Mouse (Mus musculus) MEL (cell line): ENCODE results near the gene Tnik. TPM values are rescaled to one million over a fixed set of nuclear protein-coding genes. Genes with fewer than 3 reads are reported as not detected.

ENCODE experiments used
- DNase-seq: peaks from one replicate; pipeline ENCODE4 v3.0.0; 2011; ENCODE audit warnings: low read depth, low spot score
- H3K27ac ChIP-seq: 2 replicates; pipeline ENCODE4 v1.5.1; 2012; ENCODE audit warnings: low read depth, mild to moderate bottlenecking, control low read depth, low read length, moderate library complexity; ENCODE audit not compliant: control insufficient read depth
- H3K27me3 ChIP-seq, 2 experiments: fragments of 150-350 bp in 1 of 2; sonication (generic) in 1 of 2; 2 replicates each; pipeline ENCODE4 v1.6.1; 2012; ENCODE audit warnings: low read length in 2 of 2, mild to moderate bottlenecking in 2 of 2, improper control_type of control experiment in 1 of 2, moderate library complexity in 1 of 2; ENCODE audit not compliant: insufficient read depth in 2 of 2, control insufficient read depth in 1 of 2
- H3K36me3 ChIP-seq, 2 experiments: 2 replicates each; pipeline ENCODE4 v1.6.1; 2012 to 2014; ENCODE audit warnings: low read length in 2 of 2, improper control_type of control experiment in 1 of 2, inconsistent platforms in 1 of 2, mild to moderate bottlenecking in 1 of 2; ENCODE audit not compliant: insufficient read depth in 2 of 2, control insufficient read depth in 1 of 2
- H3K4me1 ChIP-seq, 2 experiments: fragments of 150-350 bp in 1 of 2; sonication (generic) in 1 of 2; 2 replicates each; pipeline ENCODE4 v1.6.1; 2012; ENCODE audit warnings: low read length in 2 of 2, improper control_type of control experiment in 1 of 2, mild to moderate bottlenecking in 1 of 2; ENCODE audit not compliant: insufficient read depth in 2 of 2, control insufficient read depth in 1 of 2
- H3K4me3 ChIP-seq, 2 experiments: fragments of 150-350 bp in 1 of 2; sonication (generic) in 1 of 2; 2 replicates each; pipeline ENCODE4 v1.5.1; 2012; ENCODE audit warnings: low read depth in 2 of 2, low read length in 2 of 2, mild to moderate bottlenecking in 2 of 2, moderate library complexity in 2 of 2, control low read depth in 1 of 2, improper control_type of control experiment in 1 of 2; ENCODE audit not compliant: control insufficient read depth in 1 of 2, insufficient read depth in 1 of 2
- H3K79me2 ChIP-seq: 2 replicates; pipeline ENCODE4 v1.6.1; 2012; ENCODE audit warnings: mild to moderate bottlenecking, low read length, moderate library complexity; ENCODE audit not compliant: control insufficient read depth, poor library complexity, insufficient read depth
- H3K9ac ChIP-seq: 2 replicates; pipeline ENCODE4 v1.6.1; 2012; ENCODE audit warnings: low read depth, mild to moderate bottlenecking, control low read depth, low read length, moderate library complexity; ENCODE audit not compliant: control insufficient read depth, poor library complexity, severe bottlenecking
- H3K9me3 ChIP-seq: fragments of 150-350 bp; sonication (generic); replicated peaks from 2 replicates; pipeline ENCODE4 v1.6.1; 2012; ENCODE audit warnings: mild to moderate bottlenecking, low read length, improper control_type of control experiment, moderate library complexity; ENCODE audit not compliant: insufficient read depth
- BHLHE40 ChIP-seq: IDR thresholded peaks from 2 replicates; pipeline ENCODE4 v1.6.1; 2012; ENCODE audit warnings: low read depth, mild to moderate bottlenecking, inconsistent platforms, low read length, improper control_type of control experiment, borderline replicate concordance
- CHD1 ChIP-seq: IDR thresholded peaks from 2 replicates; pipeline ENCODE4 v1.6.1; 2012; ENCODE audit warnings: low read depth, mild to moderate bottlenecking, inconsistent platforms, low read length, improper control_type of control experiment
- ELF1 ChIP-seq: IDR thresholded peaks from 2 replicates; pipeline ENCODE4 v1.6.1; 2014; ENCODE audit warnings: low read depth, mild to moderate bottlenecking, inconsistent platforms, low read length, improper control_type of control experiment, moderate library complexity
- HCFC1 ChIP-seq: IDR thresholded peaks from 2 replicates; pipeline ENCODE4 v1.6.1; 2012; ENCODE audit warnings: low read depth, mild to moderate bottlenecking, inconsistent platforms, low read length, improper control_type of control experiment, moderate library complexity
- MAFK ChIP-seq: IDR thresholded peaks from 2 replicates; pipeline ENCODE4 v1.6.1; 2011; ENCODE audit warnings: low read depth, mild to moderate bottlenecking, low read length, improper control_type of control experiment, borderline replicate concordance
- MAX ChIP-seq: IDR thresholded peaks from 2 replicates; pipeline ENCODE4 v1.6.1; 2011; ENCODE audit warnings: low read length, improper control_type of control experiment
- MAZ ChIP-seq: IDR thresholded peaks from 2 replicates; pipeline ENCODE4 v1.6.1; 2012; ENCODE audit warnings: low read depth, mild to moderate bottlenecking, inconsistent platforms, low read length, improper control_type of control experiment
- MEF2A ChIP-seq: IDR thresholded peaks from 2 replicates; pipeline ENCODE4 v1.6.1; 2014; ENCODE audit warnings: low read depth, mild to moderate bottlenecking, inconsistent platforms, low read length, improper control_type of control experiment; ENCODE audit not compliant: poor library complexity, insufficient replicate concordance, severe bottlenecking; ENCODE audit errors: extremely low read depth
- MXI1 ChIP-seq: IDR thresholded peaks from 2 replicates; pipeline ENCODE4 v1.6.1; 2011; ENCODE audit warnings: mild to moderate bottlenecking, low read depth, low read length, improper control_type of control experiment
- MYB ChIP-seq: IDR thresholded peaks from 2 replicates; pipeline ENCODE4 v1.6.1; 2011; ENCODE audit warnings: mild to moderate bottlenecking, low read depth, low read length, improper control_type of control experiment
- MYC ChIP-seq: IDR thresholded peaks from 2 replicates; pipeline ENCODE4 v1.6.1; 2011; ENCODE audit warnings: low read depth, mild to moderate bottlenecking, low read length, improper control_type of control experiment, moderate library complexity
- NRF1 ChIP-seq: IDR thresholded peaks from 2 replicates; pipeline ENCODE4 v1.6.1; 2014; ENCODE audit warnings: low read depth, mild to moderate bottlenecking, inconsistent platforms, low read length, improper control_type of control experiment, moderate library complexity; ENCODE audit not compliant: poor library complexity, insufficient read depth, severe bottlenecking
- POLR2A ChIP-seq, 2 experiments: IDR thresholded peaks; 2 replicates each; pipeline ENCODE4 v1.6.1; 2011 to 2012; ENCODE audit warnings: low read length in 2 of 2, mild to moderate bottlenecking in 2 of 2, control low read depth in 1 of 2, improper control_type of control experiment in 1 of 2, low read depth in 1 of 2, moderate library complexity in 1 of 2; ENCODE audit not compliant: control insufficient read depth in 1 of 2, insufficient read depth in 1 of 2, poor library complexity in 1 of 2
- POLR2AphosphoS5 ChIP-seq: IDR thresholded peaks from 2 replicates; pipeline ENCODE4 v1.6.1; 2012; ENCODE audit warnings: low read depth, borderline replicate concordance, mild to moderate bottlenecking, inconsistent platforms, low read length, moderate library complexity, mixed read lengths
- SMC3 ChIP-seq: IDR thresholded peaks from 2 replicates; pipeline ENCODE4 v1.6.1; 2011; ENCODE audit warnings: low read depth, low read length, improper control_type of control experiment
- TBP ChIP-seq: IDR thresholded peaks from 2 replicates; pipeline ENCODE4 v1.8.0; 2011; ENCODE audit warnings: low read depth, low read length, improper control_type of control experiment
- TCF12 ChIP-seq: IDR thresholded peaks from 2 replicates; pipeline ENCODE4 v1.6.1; 2014; ENCODE audit warnings: low read depth, mild to moderate bottlenecking, inconsistent platforms, low read length, improper control_type of control experiment, moderate library complexity
- UBTF ChIP-seq: IDR thresholded peaks from 2 replicates; pipeline ENCODE4 v1.6.1; 2012; ENCODE audit warnings: low read depth, mild to moderate bottlenecking, inconsistent platforms, low read length, improper control_type of control experiment, moderate library complexity, borderline replicate concordance; ENCODE audit not compliant: insufficient read depth
- USF2 ChIP-seq, 2 experiments: IDR thresholded peaks; 2 replicates each; pipeline ENCODE4 v1.6.1; 2011 to 2012; ENCODE audit warnings: improper control_type of control experiment in 2 of 2, low read length in 2 of 2, borderline replicate concordance in 1 of 2, inconsistent platforms in 1 of 2, low read depth in 1 of 2, mild to moderate bottlenecking in 1 of 2; ENCODE audit not compliant: insufficient read depth in 1 of 2
- ZC3H11A ChIP-seq: IDR thresholded peaks from 2 replicates; pipeline ENCODE4 v1.6.1; 2012; ENCODE audit warnings: low read depth, mild to moderate bottlenecking, inconsistent platforms, low read length, improper control_type of control experiment
- ZKSCAN1 ChIP-seq: IDR thresholded peaks from 2 replicates; pipeline ENCODE4 v1.6.1; 2012; ENCODE audit warnings: low read depth, mild to moderate bottlenecking, inconsistent platforms, low read length, improper control_type of control experiment, moderate library complexity
- ZMIZ1 ChIP-seq: IDR thresholded peaks from 2 replicates; pipeline ENCODE4 v1.6.1; 2012; ENCODE audit warnings: low read depth, mild to moderate bottlenecking, inconsistent platforms, low read length, improper control_type of control experiment, moderate library complexity
- polyA plus RNA-seq, 2 experiments: library from polyadenylated mRNA; stranded (reverse) in 1 of 2; unstranded in 1 of 2; fragments of >175 nt in 1 of 2; fragments of >200 nt in 1 of 2; gene quantifications; 2 replicates each; pipeline versions ENCODE4 v1.2.1 to v1.2.4; 2012; ENCODE audit warnings: low replicate concordance in 2 of 2, low read depth in 1 of 2; ENCODE audit not compliant: insufficient read length in 2 of 2, insufficient read depth in 1 of 2, missing spikeins in 1 of 2
- total RNA-seq: library from RNA; depleted of rRNA; stranded (reverse); fragments of 300-350 nt; gene quantifications from 2 replicates; pipeline ENCODE4 v1.2.3, GENCODE M21; 2012

Tnik gene
- total and polyA plus RNA-seq, 3 experiments: 9.9 to 78.4 (median 13.6) TPM

GRCm38 (mm10) chr3:28523541-28524165, 260.6 kb downstream of the Tnik start:
- H3K9me3 ChIP-seq: no peaks in the 10 kb centered on the region
- H3K27ac ChIP-seq: no peak overlapping the region
- no peak overlapping the region for H3K4me3 ChIP-seq
- H3K36me3 ChIP-seq: no peaks in the 10 kb centered on the region
- DNase-seq: no peak
- H3K27me3 ChIP-seq: no peaks in the 10 kb centered on the region
- no peaks in the 10 kb centered on the region for H3K79me2 ChIP-seq
- no peak overlapping the region for H3K9ac ChIP-seq
- TF ChIP-seq MAX: no peak
- no peak for TF ChIP-seq USF2 (IDR thresholded peaks at IDR 0.05; ENCODE audit: borderline replicate concordance in 1 of 2, insufficient read depth in 1 of 2, low read depth in 1 of 2, low read length in 2 of 2)
- TF ChIP-seq HCFC1: no peak
- no peak for TF ChIP-seq SMC3
- TF ChIP-seq MAZ: no peak
- no peak for TF ChIP-seq MYB
- no peak for TF ChIP-seq BHLHE40
- TF ChIP-seq MXI1: no peak
- TF ChIP-seq MYC: no peak
- no peak for TF ChIP-seq MEF2A
- no peak for TF ChIP-seq MAFK
- H3K4me1 ChIP-seq: no peaks in the 10 kb centered on the region

- Histone ChIP-seq H3K9me3 (no peaks in the 10 kb centered on the region), H3K4me3 (no peak overlapping the region)
These were observed 261.5 kb downstream of the Tnik start for GRCm38 (mm10) chr3:28524562-28524961.

More at GRCm38 (mm10) chr3:28524562-28524961, 261.5 kb downstream of the Tnik start:
- Histone ChIP-seq H3K27me3 (no peaks in the 10 kb centered on the region), H3K27ac (no peak overlapping the region), H3K79me2 (no peaks in the 10 kb centered on the region), H3K9ac (no peak overlapping the region), H3K4me1 (no peaks in the 10 kb centered on the region), H3K36me3 (no peaks in the 10 kb centered on the region)
- TF ChIP-seq NRF1 (no peak), ZKSCAN1 (no peak), SMC3 (no peak), TCF12 (no peak), HCFC1 (no peak), MAX (no peak), ELF1 (no peak), UBTF (no peak), ZC3H11A (no peak), TBP (no peak), POLR2AphosphoS5 (no peak), CHD1 (no peak), MYC (no peak), POLR2A (IDR thresholded peaks at IDR 0.05; ENCODE audit: control insufficient read depth in 1 of 2, insufficient read depth in 1 of 2, low read depth in 1 of 2, low read length in 2 of 2, poor library complexity in 1 of 2) (no peak), ZMIZ1 (no peak)
- no peak for DNase-seq
